Mouse (Mus musculus): Measurements from ENCODE around the gene Trp53i11. TPM values are rescaled to one million over a fixed set of nuclear protein-coding genes. Genes with fewer than 3 reads are reported as not detected.

Trp53i11 gene
- total RNA-seq, 2 experiments from 2014 or later, result 83.8 to 96.3 TPM

- intact Hi-C loops (cut with DNase I), result no loop called here
Measured at GRCm38 (mm10) chr2:93223463-93223862, 36.1 kb downstream of the Trp53i11 start.

GRCm38 (mm10) chr2:93226606-93227595 lies 39.6 kb downstream of the Trp53i11 start:
- peak; percentile 60 to 71 for DNase-seq (ENCODE audit: low spot score in 2 of 2)
- intact Hi-C loops (cut with DNase I), result loop anchor here (2.0 kb wide), 1 partner anchor 106 kb away; no protein-coding TSS in a partner anchor

More at GRCm38 (mm10) chr2:93223463-93223862, 36.1 kb downstream of the Trp53i11 start:
- DNase-seq (ENCODE audit: low spot score in 2 of 2), result no peak

GRCm38 (mm10) chr2:93227713-93228479 lies 40.5 kb downstream of the Trp53i11 start:
- peak in 1 of 2 experiments; percentile 17 for DNase-seq (ENCODE audit: low spot score in 2 of 2)
- intact Hi-C loops (cut with DNase I), result loop anchor here (2.0 kb wide), 1 partner anchor 105 kb away; no protein-coding TSS in a partner anchor

GRCm38 (mm10) chr2:93228480-93228824 lies 41.1 kb downstream of the Trp53i11 start:
- intact Hi-C loops (cut with DNase I), result no loop called here
- no peak for DNase-seq (ENCODE audit: low spot score in 2 of 2)

- no peak for DNase-seq (ENCODE audit: low spot score in 2 of 2)
- intact Hi-C loops (cut with DNase I), result no loop called here
Measured at GRCm38 (mm10) chr2:93232141-93232540, 44.8 kb downstream of the Trp53i11 start.

- intact Hi-C loops (cut with DNase I), result no loop called here
- no peak for DNase-seq (ENCODE audit: low spot score in 2 of 2)
Measured at GRCm38 (mm10) chr2:93237055-93237454, 49.7 kb downstream of the Trp53i11 start.

- DNase-seq (ENCODE audit: low spot score in 2 of 2), result no peak
- intact Hi-C loops (cut with DNase I), result no loop called here
Measured at GRCm38 (mm10) chr2:93238864-93239263, 51.5 kb downstream of the Trp53i11 start.

GRCm38 (mm10) chr2:93242166-93242565 lies 54.8 kb downstream of the Trp53i11 start:
- intact Hi-C loops (cut with DNase I), result no loop called here
- DNase-seq (ENCODE audit: low spot score in 2 of 2), result no peak

GRCm38 (mm10) chr2:93243439-93244089 lies 56.2 kb downstream of the Trp53i11 start:
- intact Hi-C loops (cut with DNase I), result no loop called here
- DNase-seq (ENCODE audit: low spot score in 2 of 2), result no peak

GRCm38 (mm10) chr2:93244090-93244443 lies 56.7 kb downstream of the Trp53i11 start:
- DNase-seq (ENCODE audit: low spot score in 2 of 2), result no peak

GRCm38 (mm10) chr2:93249058-93249457 lies 61.7 kb downstream of the Trp53i11 start:
- intact Hi-C loops (cut with DNase I), result no loop called here

More at GRCm38 (mm10) chr2:93244090-93244443, 56.7 kb downstream of the Trp53i11 start:
- intact Hi-C loops (cut with DNase I), result no loop called here

GRCm38 (mm10) chr2:93250611-93251010 lies 63.3 kb downstream of the Trp53i11 start:
- intact Hi-C loops (cut with DNase I), result no loop called here
- no peak for DNase-seq (ENCODE audit: low spot score in 2 of 2)

More at GRCm38 (mm10) chr2:93249058-93249457, 61.7 kb downstream of the Trp53i11 start:
- DNase-seq (ENCODE audit: low spot score in 2 of 2), result no peak

Other genes with a start within 250 kb of the Trp53i11 start
- 10 to 100 TPM; 21.7 to 25.8 TPM for gene Prdm11, start 141.4 kb upstream of the Trp53i11 start, total RNA-seq (2021)
- 1 to 10 TPM; 1.9 to 2.2 TPM for gene Tspan18, start 147.0 kb downstream of the Trp53i11 start, total RNA-seq (2021)

Measured in left cerebral cortex, postnatal 25 days (tissue).